Mouse (Mus musculus) liver, embryonic 16.5 days (tissue): Measurements from ENCODE around the gene Rgs3. TPM values are rescaled to one million over a fixed set of nuclear protein-coding genes. Genes with fewer than 3 reads are reported as not detected.

Source experiments
- ATAC-seq: fragments of 200-750 bp; cut with Nextera tagmentation; 2 replicates; pipeline ENCODE4 v1.8.0; 2017; ENCODE audit warnings: low read depth, mild to moderate bottlenecking, moderate number of reproducible peaks, moderate library complexity
- H3K27ac ChIP-seq: fragments of 300-500 bp; sonication (generic); 2 replicates; pipeline ENCODE4 v1.5.1; 2014; ENCODE audit warnings: mild to moderate bottlenecking, low read length
- H3K27me3 ChIP-seq: fragments of 300-500 bp; sonication (generic); 2 replicates; pipeline ENCODE4 v1.6.1; 2014; ENCODE audit warnings: low read depth, low read length, mixed read lengths; ENCODE audit not compliant: control insufficient read depth, insufficient read depth
- H3K36me3 ChIP-seq: fragments of 300-500 bp; sonication (generic); 2 replicates; pipeline ENCODE4 v1.6.1; 2014; ENCODE audit warnings: mild to moderate bottlenecking; ENCODE audit not compliant: control insufficient read depth, insufficient read depth
- H3K4me1 ChIP-seq: fragments of 300-500 bp; sonication (generic); 2 replicates; pipeline ENCODE4 v1.6.1; 2014; ENCODE audit warnings: low read depth, low read length, mixed read lengths; ENCODE audit not compliant: control insufficient read depth
- H3K4me2 ChIP-seq: fragments of 300-500 bp; sonication (generic); 2 replicates; pipeline ENCODE4 v1.6.1; 2014; ENCODE audit warnings: low read depth, low read length, mixed read lengths
- H3K4me3 ChIP-seq: fragments of 300-500 bp; sonication (generic); 2 replicates; pipeline ENCODE4 v1.5.1; 2014; ENCODE audit warnings: low read depth, mild to moderate bottlenecking, low read length
- H3K9ac ChIP-seq: fragments of 300-500 bp; sonication (generic); 2 replicates; pipeline ENCODE4 v1.6.1; 2014; ENCODE audit warnings: low read depth, low read length
- H3K9me3 ChIP-seq: fragments of 300-500 bp; sonication (generic); replicated peaks from 2 replicates; pipeline ENCODE4 v1.6.1; 2016; ENCODE audit warnings: low read length; ENCODE audit not compliant: control insufficient read depth
- WGBS: fragments of 180-500 bp; shearing (Covaris S2); extraction: QIAGEN DNeasy Blood & Tissue Kit; methylation state at CpG from one replicate; pipeline ENCODE4 v1.1.7; 2014; ENCODE audit not compliant: insufficient replicate concordance; 5-methylcytosine and 5-hydroxymethylcytosine counted together
- polyA plus RNA-seq: library from polyadenylated mRNA; unstranded; fragments of >200 nt; fragmentation: Nextera tagmentation; extraction: Ambion mirVana; gene quantifications from 2 replicates; pipeline ENCODE4 v1.2.1, GENCODE M21; 2015

The Rgs3 gene
- polyA plus RNA-seq, 1 experiment from 2014 or later: 7.0 TPM

DNA sequence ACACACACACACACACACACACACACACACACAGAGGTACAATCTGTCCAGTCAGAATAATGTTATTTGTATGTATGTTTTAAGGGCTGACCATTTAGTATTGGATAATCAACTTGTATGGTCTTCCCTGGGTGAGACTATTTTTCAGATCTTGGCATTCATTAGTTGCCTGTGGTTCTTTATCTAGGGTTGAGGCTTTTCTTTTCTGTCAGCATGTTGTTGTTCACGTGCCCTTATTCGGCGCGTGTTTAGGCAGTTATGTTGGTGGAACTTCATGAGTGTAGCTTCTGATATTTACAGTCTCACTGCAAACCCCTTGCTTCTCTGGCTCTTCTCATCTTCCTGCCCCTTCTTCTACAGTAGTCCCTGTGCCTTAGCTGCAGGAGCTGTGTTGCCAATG, 32.0 kb upstream of the Rgs3 start:
- 22% methylated on average over 4 of the region's 4 CpGs for WGBS
- no peaks in the 10 kb centered on the region; the same call in 1 of the 2 replicates for H3K36me3 ChIP-seq
- ATAC-seq: no peak
- no peak overlapping the region for H3K9ac ChIP-seq
- no peaks in the 10 kb centered on the region for H3K9me3 ChIP-seq
- H3K4me1 ChIP-seq: peaks cover 14% of the 10 kb centered on the region
- no peak overlapping the region for H3K27ac ChIP-seq
- no peak overlapping the region for H3K4me3 ChIP-seq
- H3K4me2 ChIP-seq: no peak overlapping the region
- no peaks in the 10 kb centered on the region for H3K27me3 ChIP-seq

DNA sequence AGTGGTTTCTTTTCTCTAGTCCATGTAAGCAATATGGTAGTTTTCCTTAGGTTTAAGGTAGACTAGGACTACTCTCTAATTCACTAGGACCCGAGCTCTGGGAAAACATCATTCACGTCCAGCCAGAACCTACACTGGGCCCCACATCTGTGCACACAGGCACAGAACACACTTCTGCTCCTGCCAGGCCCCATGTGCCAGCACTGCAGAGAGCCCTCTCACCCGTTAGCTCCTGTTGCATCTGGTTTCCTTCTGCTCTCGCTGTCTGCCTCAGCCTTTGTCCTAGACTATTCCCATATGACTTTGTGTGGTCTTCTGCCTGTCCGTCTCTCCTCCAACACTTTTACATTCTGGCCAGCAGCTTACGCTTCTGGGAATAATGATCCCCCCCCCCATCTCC, 25.9 kb upstream of the Rgs3 start:
- WGBS: 56% methylated on average over 6 of the region's 6 CpGs
- no peak overlapping the region for H3K4me3 ChIP-seq

GRCm38 (mm10) chr4:62541802-62542201, 17.8 kb upstream of the Rgs3 start:
- Histone ChIP-seq H3K9me3 (no peaks in the 10 kb centered on the region), H3K27me3 (no peaks in the 10 kb centered on the region), H3K9ac (no peak overlapping the region), H3K36me3 (no peaks in the 10 kb centered on the region), H3K27ac (no peak overlapping the region), H3K4me1 (no peaks in the 10 kb centered on the region), H3K4me2 (no peak overlapping the region), H3K4me3 (no peak overlapping the region)
- ATAC-seq: no peak
- WGBS: 67% methylated on average over 3 of the region's 3 CpGs

More for the DNA sequence above, 25.9 kb upstream of the Rgs3 start:
- no peaks in the 10 kb centered on the region for H3K36me3 ChIP-seq
- no peaks in the 10 kb centered on the region for H3K9me3 ChIP-seq
- H3K27ac ChIP-seq: no peak overlapping the region
- no peaks in the 10 kb centered on the region for H3K27me3 ChIP-seq
- H3K4me1 ChIP-seq: no peaks in the 10 kb centered on the region; the same call in 1 of the 2 replicates
- no peak for ATAC-seq
- no peak overlapping the region for H3K4me2 ChIP-seq
- no peak overlapping the region for H3K9ac ChIP-seq

- no peaks in the 10 kb centered on the region for H3K27me3 ChIP-seq
- H3K27ac ChIP-seq: no peak overlapping the region
- H3K4me3 ChIP-seq: no peak overlapping the region
- H3K9ac ChIP-seq: no peak overlapping the region
- H3K4me1 ChIP-seq: no peaks in the 10 kb centered on the region
- no peaks in the 10 kb centered on the region for H3K36me3 ChIP-seq
- ATAC-seq: no peak
- WGBS: 75% methylated on average over 6 of the region's 6 CpGs
- H3K9me3 ChIP-seq: no peaks in the 10 kb centered on the region
- H3K4me2 ChIP-seq: no peak overlapping the region
Observed at GRCm38 (mm10) chr4:62543782-62544181, 15.9 kb upstream of the Rgs3 start.

DNA sequence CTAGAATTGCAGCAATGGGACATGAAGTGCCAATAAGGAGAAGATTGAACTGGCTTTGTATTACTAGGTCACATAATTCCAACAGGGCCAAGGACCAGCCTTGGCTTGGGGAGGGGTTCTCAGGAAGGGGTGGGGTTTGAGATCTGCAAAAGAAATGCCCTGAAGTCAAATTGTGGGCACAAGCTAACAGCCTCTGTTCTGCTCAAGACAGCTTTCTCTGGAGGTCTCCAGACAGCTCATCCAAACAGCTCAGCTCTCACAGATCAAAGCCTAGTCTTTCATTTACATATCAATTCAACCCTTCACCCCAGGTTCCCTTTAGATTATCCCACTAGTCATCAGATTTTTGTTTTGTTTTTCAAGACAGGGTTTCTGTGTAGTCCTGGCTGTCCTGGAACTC, 14.8 kb upstream of the Rgs3 start:
- no peaks in the 10 kb centered on the region for H3K36me3 ChIP-seq
- no peaks in the 10 kb centered on the region for H3K9me3 ChIP-seq
- no peak for ATAC-seq
- H3K4me1 ChIP-seq: no peaks in the 10 kb centered on the region
- H3K27me3 ChIP-seq: no peaks in the 10 kb centered on the region
- no peak overlapping the region for H3K27ac ChIP-seq
- H3K4me3 ChIP-seq: no peak overlapping the region
- no peak overlapping the region for H3K9ac ChIP-seq
- no peak overlapping the region for H3K4me2 ChIP-seq

DNA sequence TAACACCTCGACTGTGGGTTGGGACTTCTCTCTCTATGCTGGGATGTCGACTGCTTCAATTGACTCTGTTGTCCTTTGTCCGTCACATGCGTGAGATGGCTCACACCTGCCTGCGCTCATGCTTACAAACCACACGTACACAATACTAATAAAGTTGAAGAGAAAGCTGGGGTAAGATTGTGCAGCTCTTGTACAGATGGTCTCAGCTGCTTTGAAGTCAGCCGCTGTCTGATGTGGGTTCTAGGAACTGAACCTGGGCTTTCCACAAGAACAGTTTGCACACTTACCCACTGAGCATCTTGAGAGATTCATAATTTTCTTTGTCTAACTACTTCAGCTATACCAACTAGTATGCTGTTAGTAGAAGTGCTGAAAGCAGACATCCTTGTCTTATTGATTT, 7.7 kb upstream of the Rgs3 start:
- Histone ChIP-seq H3K27ac (no peak overlapping the region), H3K27me3 (no peaks in the 10 kb centered on the region), H3K9ac (no peak overlapping the region), H3K4me3 (no peak overlapping the region), H3K4me2 (no peak overlapping the region), H3K36me3 (no peaks in the 10 kb centered on the region), H3K4me1 (no peaks in the 10 kb centered on the region), H3K9me3 (no peaks in the 10 kb centered on the region)
- ATAC-seq: no peak
- WGBS: 70% methylated on average over 7 of the region's 7 CpGs

GRCm38 (mm10) chr4:62557436-62557835, 2.2 kb upstream of the Rgs3 start:
- H3K4me2 ChIP-seq: no peak overlapping the region
- H3K36me3 ChIP-seq: no peaks in the 10 kb centered on the region
- no peak overlapping the region for H3K27ac ChIP-seq
- H3K4me1 ChIP-seq: no peaks in the 10 kb centered on the region
- no peak overlapping the region for H3K4me3 ChIP-seq
- H3K9ac ChIP-seq: no peak overlapping the region
- no peaks in the 10 kb centered on the region for H3K9me3 ChIP-seq
- 60% methylated on average over 3 of the region's 3 CpGs for WGBS
- no peaks in the 10 kb centered on the region for H3K27me3 ChIP-seq
- ATAC-seq: no peak

DNA sequence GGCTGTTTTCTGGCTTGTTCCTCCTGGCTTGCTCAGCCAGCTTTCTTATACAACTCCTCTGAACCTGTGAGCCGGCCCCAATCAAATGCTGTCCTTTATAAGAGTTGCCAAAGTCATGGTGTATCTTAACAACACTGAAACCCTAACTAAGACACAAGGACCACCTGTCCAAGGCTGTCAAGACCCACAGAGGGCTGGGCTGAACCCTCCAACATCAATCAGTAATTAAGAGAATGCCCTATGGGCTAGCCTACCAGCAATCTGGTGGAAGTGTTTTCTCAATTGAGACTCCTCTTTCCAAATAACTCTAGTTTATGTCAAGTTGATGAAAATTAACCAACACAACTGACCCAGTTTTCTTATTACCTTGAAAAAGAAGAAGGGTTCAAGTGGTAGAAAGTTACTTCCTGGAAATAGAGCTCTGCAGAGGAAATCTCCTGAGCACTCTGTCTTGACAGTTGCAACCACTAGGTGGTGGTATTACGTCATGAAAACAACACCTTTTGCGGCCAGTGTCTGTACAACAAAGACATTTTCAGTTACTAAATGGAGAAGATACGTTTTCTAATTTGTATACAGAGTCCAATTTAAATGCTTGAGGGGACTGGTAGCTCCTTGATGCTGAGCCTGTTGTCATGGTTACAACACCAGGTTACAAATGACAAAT, 1.4 kb downstream of the Rgs3 start:
- Histone ChIP-seq H3K4me1 (no peaks in the 10 kb centered on the region), H3K9me3 (no peaks in the 10 kb centered on the region), H3K9ac (no peak overlapping the region), H3K27ac (no peak overlapping the region), H3K4me2 (no peak overlapping the region), H3K36me3 (no peaks in the 10 kb centered on the region), H3K27me3 (no peaks in the 10 kb centered on the region), H3K4me3 (no peak overlapping the region)
- 18% methylated on average over 4 of the region's 4 CpGs for WGBS
- no peak for ATAC-seq

DNA sequence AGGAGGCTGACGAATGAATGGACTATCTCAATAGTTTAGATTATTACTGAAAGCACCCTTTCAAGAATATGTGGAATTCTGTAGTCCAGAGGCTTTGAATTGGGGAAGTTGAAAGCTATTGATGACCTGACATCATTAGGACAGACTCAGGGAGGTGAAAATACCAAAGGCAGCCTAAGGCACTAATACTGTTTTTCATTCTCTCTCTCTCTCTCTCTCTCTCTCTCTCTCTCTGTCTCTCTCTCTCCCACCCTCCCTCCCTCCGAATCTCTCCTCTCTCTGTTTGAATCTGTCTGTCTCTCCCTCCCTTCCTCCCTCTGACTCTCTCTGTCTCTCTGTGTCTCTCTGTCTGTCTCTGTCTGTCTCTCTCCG, 2.0 kb downstream of the Rgs3 start:
- Histone ChIP-seq H3K9ac (no peak overlapping the region), H3K36me3 (no peaks in the 10 kb centered on the region), H3K27ac (no peak overlapping the region), H3K4me3 (no peak overlapping the region), H3K4me1 (no peaks in the 10 kb centered on the region), H3K9me3 (no peaks in the 10 kb centered on the region), H3K4me2 (no peak overlapping the region), H3K27me3 (no peaks in the 10 kb centered on the region)
- ATAC-seq: no peak
- 32% methylated on average over 3 of the region's 3 CpGs for WGBS
